Mouse (Mus musculus): ENCODE data around the gene Pdlim3. TPM values are rescaled to one million over a fixed set of nuclear protein-coding genes. Genes with fewer than 3 reads are reported as not detected.

Pdlim3 gene
- total RNA-seq (2023) = under 1 TPM; 0.20 to 0.47 TPM

DNA sequence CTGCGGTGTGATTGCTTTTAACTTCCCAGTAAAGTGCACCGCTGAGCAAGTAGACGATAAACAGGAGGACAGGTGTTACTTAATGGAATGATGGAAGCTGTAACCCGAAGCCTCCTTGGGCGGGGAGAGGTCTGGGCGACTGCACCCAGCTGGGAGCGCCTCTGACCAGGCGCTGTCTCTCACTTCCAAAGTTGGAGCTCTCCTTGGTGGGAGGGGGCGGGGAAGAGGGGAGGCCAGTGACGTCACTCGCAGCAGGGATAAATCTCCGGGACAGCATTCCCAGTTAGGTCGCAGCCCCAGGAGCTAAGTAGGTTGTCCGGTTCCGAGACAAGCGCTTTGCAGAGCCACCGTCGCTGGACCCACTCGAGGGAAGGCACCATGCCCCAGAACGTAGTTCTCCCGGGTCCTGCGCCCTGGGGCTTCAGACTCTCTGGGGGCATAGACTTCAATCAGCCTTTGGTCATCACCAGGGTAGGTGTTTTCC, at the start of gene Pdlim3:
Gene Pdlim3 (plus strand): TSS at position 260 of the 484 bp plus-strand sequence.

DNA sequence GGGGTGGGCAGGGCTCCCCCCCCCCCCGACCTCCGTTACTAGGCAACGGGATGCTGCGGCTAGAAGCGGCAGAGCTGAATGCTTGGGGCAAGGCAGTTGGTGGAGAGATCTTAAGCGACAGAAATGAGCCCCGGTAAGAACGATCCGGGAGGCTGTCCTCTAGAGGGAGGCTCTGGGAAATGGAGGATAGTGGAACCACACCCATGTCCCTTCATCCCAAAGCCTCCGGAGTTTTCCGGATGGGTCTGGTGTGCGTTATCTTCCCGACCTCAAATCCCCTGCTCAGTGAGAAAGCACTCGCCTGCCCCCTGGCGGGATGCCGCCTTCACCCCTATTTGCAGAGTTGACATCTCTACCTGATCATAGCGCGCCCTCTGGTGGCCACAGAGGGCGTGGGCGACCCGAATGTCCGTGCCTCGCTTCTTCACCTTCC, 49.3 kb downstream of the Pdlim3 start, which contains the start of gene Ccdc110:
Gene Ccdc110 (plus strand): TSS at position 38 of the 433 bp plus-strand sequence.

Other genes with a start within 250 kb of the Pdlim3 start
- not detected for gene Ccdc110, start 49.2 kb downstream of the Pdlim3 start, total RNA-seq (2023)
- gene 1700029J07Rik, start 89.8 kb downstream of the Pdlim3 start, total RNA-seq (2023) = under 1 TPM in 1 of 2 experiments, not detected in 1; 0.18 TPM
- 10 to 100 TPM; 21.5 to 23.6 TPM for gene Ufsp2, start 90.1 kb downstream of the Pdlim3 start, total RNA-seq (2023)
- gene Lrp2bp, start 113.8 kb downstream of the Pdlim3 start, total RNA-seq (2023) = not detected
- gene Ankrd37, start 120.2 kb downstream of the Pdlim3 start, total RNA-seq (2023) = 1 to 10 TPM; 1.5 to 2.2 TPM

All from neutrophil, adult 59 days (primary cell).